Mouse (Mus musculus) kidney, adult 2 months (tissue): ENCODE results near the gene Cacna1a.

Source experiments
- CTCF ChIP-seq: fragments of 200-500 bp; conservative IDR thresholded peaks from 2 replicates; pipeline ENCODE4 v1.5.1; 2011; ENCODE audit warnings: low read depth, mild to moderate bottlenecking, control low read depth, low read length, moderate library complexity, mixed read lengths; ENCODE audit not compliant: insufficient read depth, insufficient read length
- POLR2A ChIP-seq: fragments of 200-500 bp; IDR thresholded peaks from one replicate; pipeline ENCODE4 v1.6.1; 2011; ENCODE audit warnings: low read depth, low read length, control low read depth

DNA sequence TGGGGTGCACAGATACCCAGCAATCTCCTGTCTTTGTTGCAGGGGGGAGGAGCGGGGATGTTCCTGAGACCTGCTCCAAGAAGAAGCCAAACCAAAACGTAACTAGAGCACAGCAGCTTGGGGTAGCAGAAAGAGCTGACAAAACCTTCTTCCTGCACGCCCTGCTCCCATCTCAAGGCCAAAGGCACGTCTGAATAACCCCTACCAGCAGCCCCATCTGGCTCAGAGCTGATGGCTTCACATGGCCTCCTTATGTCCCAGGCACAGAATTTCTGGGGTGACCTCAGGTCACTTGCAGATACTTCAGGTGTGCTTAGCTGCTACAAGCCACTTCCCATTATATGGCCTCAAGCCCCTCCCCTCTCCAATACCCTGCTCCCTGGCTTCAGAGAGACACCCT lies 48.4 kb upstream of the Cacna1a start:
- no peak for TF ChIP-seq POLR2A
- TF ChIP-seq CTCF: no peak
